Mouse (Mus musculus): ENCODE results near the gene Tbce. TPM values are rescaled to one million over a fixed set of nuclear protein-coding genes. Genes with fewer than 3 reads are reported as not detected.
A peak's percentile ranks its signal among the peaks of the same experiment; 100 is the strongest.

The Tbce gene
- total RNA-seq (2014; rRNA removed): 33.7 and 36.2 TPM in 2 replicates
- 7.6 and 11.9 TPM in 2 replicates for polyA plus RNA-seq (2012; rRNA removed)

GRCm38 (mm10) chr13:14039292-14039965 is at the start of gene Tbce:
TSS of gene Tbce (minus strand) at chr13:14039638.
- Histone ChIP-seq H3K36me3 (ENCODE audit: control insufficient read depth, insufficient read depth, low read length) (no peaks in the 10 kb centered on the region), H3K27me3 (ENCODE audit: control insufficient read depth, insufficient read depth, low read length) (no peaks in the 10 kb centered on the region), H3K9ac (ENCODE audit: low read depth, low read length) (peak within 1 kb of the TSS; percentile 86), H3K4me1 (ENCODE audit: control insufficient read depth, insufficient read depth, low read length) (peaks cover 17% of the 10 kb centered on the region), H3K27ac (replicated peaks; ENCODE audit: insufficient read depth, low read depth, low read length) (peak within 1 kb of the TSS; percentile 84), H3K4me3 (ENCODE audit: insufficient read depth, low read depth, low read length) (peak within 1 kb of the TSS; percentile 67), H3K79me2 (ENCODE audit: control insufficient read depth, insufficient read depth, low read length) (peaks cover 3% of the 10 kb centered on the region; the same call in 1 of the 2 replicates)
- peak; percentile 91 for DNase-seq (ENCODE audit: extremely low read depth, low read depth, low spot score)
- TF ChIP-seq POLR2A (IDR thresholded peaks at IDR 0.05; ENCODE audit: extremely low read depth, insufficient read depth, low read length) (no peak), CTCF (IDR thresholded peaks at IDR 0.05; ENCODE audit: low read depth, low read length) (no peak)
- WGBS: under 1% methylated on average over 35 of the region's 35 CpGs

- Histone ChIP-seq H3K4me1 (ENCODE audit: control insufficient read depth, insufficient read depth, low read length) (peaks cover 9% of the 10 kb centered on the region), H3K9ac (ENCODE audit: low read depth, low read length) (no peak overlapping the region), H3K79me2 (ENCODE audit: control insufficient read depth, insufficient read depth, low read length) (peaks cover 11% of the 10 kb centered on the region), H3K27me3 (ENCODE audit: control insufficient read depth, insufficient read depth, low read length) (no peaks in the 10 kb centered on the region), H3K4me3 (ENCODE audit: insufficient read depth, low read depth, low read length) (no peak overlapping the region), H3K27ac (replicated peaks; ENCODE audit: insufficient read depth, low read depth, low read length) (no peak overlapping the region), H3K36me3 (ENCODE audit: control insufficient read depth, insufficient read depth, low read length) (no peaks in the 10 kb centered on the region)
- WGBS: 37% methylated on average over 1 of the region's 1 CpGs
- DNase-seq (ENCODE audit: extremely low read depth, low read depth, low spot score): peak; percentile 89
- TF ChIP-seq CTCF (IDR thresholded peaks at IDR 0.05; ENCODE audit: low read depth, low read length): no peak
- no peak for TF ChIP-seq POLR2A (IDR thresholded peaks at IDR 0.05; ENCODE audit: extremely low read depth, insufficient read depth, low read length)
Measured at GRCm38 (mm10) chr13:14088669-14089068, 49.2 kb upstream of the Tbce start.

- Histone ChIP-seq H3K4me3 (ENCODE audit: insufficient read depth, low read depth, low read length) (no peak overlapping the region), H3K4me1 (ENCODE audit: control insufficient read depth, insufficient read depth, low read length) (no peaks in the 10 kb centered on the region; the same call in 1 of the 2 replicates), H3K79me2 (ENCODE audit: control insufficient read depth, insufficient read depth, low read length) (peaks cover 29% of the 10 kb centered on the region), H3K27me3 (ENCODE audit: control insufficient read depth, insufficient read depth, low read length) (no peaks in the 10 kb centered on the region), H3K36me3 (ENCODE audit: control insufficient read depth, insufficient read depth, low read length) (0 out of 2 replicates have a peak, but pooled peaks cover 2% of the 10 kb centered on the region), H3K27ac (replicated peaks; ENCODE audit: insufficient read depth, low read depth, low read length) (no peak overlapping the region), H3K9ac (ENCODE audit: low read depth, low read length) (no peak overlapping the region)
- no peak for DNase-seq (ENCODE audit: extremely low read depth, low read depth, low spot score)
- 84% methylated on average over 1 of the region's 1 CpGs for WGBS
- TF ChIP-seq POLR2A (IDR thresholded peaks at IDR 0.05; ENCODE audit: extremely low read depth, insufficient read depth, low read length) (no peak), CTCF (IDR thresholded peaks at IDR 0.05; ENCODE audit: low read depth, low read length) (no peak)
Measured at GRCm38 (mm10) chr13:14075326-14075725, 35.9 kb upstream of the Tbce start.

- peaks cover 30% of the 10 kb centered on the region for H3K79me2 ChIP-seq (ENCODE audit: control insufficient read depth, insufficient read depth, low read length)
- H3K4me3 ChIP-seq (ENCODE audit: insufficient read depth, low read depth, low read length): no peak overlapping the region
- no peak overlapping the region for H3K27ac ChIP-seq (replicated peaks; ENCODE audit: insufficient read depth, low read depth, low read length)
- DNase-seq (ENCODE audit: extremely low read depth, low read depth, low spot score): no peak
- 100% methylated on average over 1 of the region's 1 CpGs for WGBS
- H3K36me3 ChIP-seq (ENCODE audit: control insufficient read depth, insufficient read depth, low read length): peaks cover 2% of the 10 kb centered on the region; the same call in 1 of the 2 replicates
- TF ChIP-seq CTCF (IDR thresholded peaks at IDR 0.05; ENCODE audit: low read depth, low read length) (no peak), POLR2A (IDR thresholded peaks at IDR 0.05; ENCODE audit: extremely low read depth, insufficient read depth, low read length) (no peak)
- H3K27me3 ChIP-seq (ENCODE audit: control insufficient read depth, insufficient read depth, low read length): no peaks in the 10 kb centered on the region
- no peaks in the 10 kb centered on the region; the same call in 1 of the 2 replicates for H3K4me1 ChIP-seq (ENCODE audit: control insufficient read depth, insufficient read depth, low read length)
- no peak overlapping the region for H3K9ac ChIP-seq (ENCODE audit: low read depth, low read length)
Measured at GRCm38 (mm10) chr13:14074371-14074770, 34.9 kb upstream of the Tbce start.

GRCm38 (mm10) chr13:14069291-14069690 is 29.9 kb upstream of the Tbce start:
- H3K27ac ChIP-seq (replicated peaks; ENCODE audit: insufficient read depth, low read depth, low read length): no peak overlapping the region
- DNase-seq (ENCODE audit: extremely low read depth, low read depth, low spot score): no peak
- H3K79me2 ChIP-seq (ENCODE audit: control insufficient read depth, insufficient read depth, low read length): peaks cover 29% of the 10 kb centered on the region; the same call in 1 of the 2 replicates
- no peak for TF ChIP-seq POLR2A (IDR thresholded peaks at IDR 0.05; ENCODE audit: extremely low read depth, insufficient read depth, low read length)
- no peak for TF ChIP-seq CTCF (IDR thresholded peaks at IDR 0.05; ENCODE audit: low read depth, low read length)
- H3K27me3 ChIP-seq (ENCODE audit: control insufficient read depth, insufficient read depth, low read length): no peaks in the 10 kb centered on the region
- H3K9ac ChIP-seq (ENCODE audit: low read depth, low read length): no peak overlapping the region
- 88% methylated on average over 1 of the region's 1 CpGs for WGBS
- peaks cover 3% of the 10 kb centered on the region; the same call in 1 of the 2 replicates for H3K4me1 ChIP-seq (ENCODE audit: control insufficient read depth, insufficient read depth, low read length)
- peaks cover 4% of the 10 kb centered on the region; the same call in 1 of the 2 replicates for H3K36me3 ChIP-seq (ENCODE audit: control insufficient read depth, insufficient read depth, low read length)
- H3K4me3 ChIP-seq (ENCODE audit: insufficient read depth, low read depth, low read length): no peak overlapping the region

- Histone ChIP-seq H3K4me3 (ENCODE audit: insufficient read depth, low read depth, low read length) (no peak overlapping the region), H3K79me2 (ENCODE audit: control insufficient read depth, insufficient read depth, low read length) (peaks cover 33% of the 10 kb centered on the region; the same call in 1 of the 2 replicates), H3K9ac (ENCODE audit: low read depth, low read length) (no peak overlapping the region), H3K4me1 (ENCODE audit: control insufficient read depth, insufficient read depth, low read length) (peaks cover 3% of the 10 kb centered on the region; the same call in 1 of the 2 replicates), H3K27me3 (ENCODE audit: control insufficient read depth, insufficient read depth, low read length) (no peaks in the 10 kb centered on the region), H3K36me3 (ENCODE audit: control insufficient read depth, insufficient read depth, low read length) (peaks cover 4% of the 10 kb centered on the region; the same call in 1 of the 2 replicates), H3K27ac (replicated peaks; ENCODE audit: insufficient read depth, low read depth, low read length) (no peak overlapping the region)
- TF ChIP-seq CTCF (IDR thresholded peaks at IDR 0.05; ENCODE audit: low read depth, low read length): no peak
- no peak for TF ChIP-seq POLR2A (IDR thresholded peaks at IDR 0.05; ENCODE audit: extremely low read depth, insufficient read depth, low read length)
- no peak for DNase-seq (ENCODE audit: extremely low read depth, low read depth, low spot score)
Measured at GRCm38 (mm10) chr13:14068035-14068434, 28.6 kb upstream of the Tbce start.
